Mouse (Mus musculus): ENCODE results near the gene Rock2.

DNA sequence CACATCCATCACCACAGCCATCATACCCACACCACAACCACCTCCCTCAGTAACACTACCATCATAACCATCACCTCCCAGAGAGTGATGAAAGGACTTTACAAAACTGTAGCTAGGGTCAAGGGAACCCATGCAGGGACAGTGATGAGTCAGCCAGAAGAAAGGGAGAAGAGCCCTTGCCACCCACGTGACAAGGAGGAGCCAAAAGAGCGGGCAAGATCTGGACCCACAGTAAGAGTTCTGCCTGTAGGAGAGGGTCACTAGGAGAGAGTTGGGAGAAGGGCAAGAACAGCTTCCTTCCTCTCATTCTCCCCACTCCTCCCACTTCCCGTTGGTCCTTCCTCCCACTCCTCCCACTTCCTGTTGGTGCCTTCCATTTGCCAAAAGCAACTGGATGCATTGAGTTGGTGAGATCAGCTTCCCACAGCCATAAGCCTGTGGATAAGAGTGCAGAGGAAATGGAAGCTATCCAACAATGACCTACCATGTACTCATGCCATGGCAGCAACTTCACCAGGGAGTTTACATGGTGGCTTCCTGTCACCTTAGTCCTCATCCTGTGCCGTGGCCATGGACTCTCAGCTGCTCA lies 47.4 kb upstream of the Rock2 start:
- TF ChIP-seq CTCF (IDR thresholded peaks at IDR 0.05; ENCODE audit: low read depth) (no peak), EP300 (IDR thresholded peaks at IDR 0.05; ENCODE audit: low read depth) (no peak)
